Mouse (Mus musculus): Measurements from ENCODE around the gene Zfp606. TPM values are rescaled to one million over a fixed set of nuclear protein-coding genes. Genes with fewer than 3 reads are reported as not detected.

Gene Zfp606
- total RNA-seq (2022): 10 to 100 TPM; 12.3 to 15.9 (median 14.7) TPM

GRCm38 (mm10) chr7:12478158-12479008 lies at the start of gene Zfp606:
Zfp606 (plus strand) TSS chr7:12478293.
- DNase-seq (ENCODE audit: low spot score in 2 of 2): peak; percentile 71 to 88

GRCm38 (mm10) chr7:12479009-12479346 lies 885 bp downstream of the Zfp606 start:
- DNase-seq (ENCODE audit: low spot score in 2 of 2): no peak

- DNase-seq (ENCODE audit: low spot score in 2 of 2): no peak
Observed at GRCm38 (mm10) chr7:12479525-12479924, 1.4 kb downstream of the Zfp606 start.

- DNase-seq (ENCODE audit: low spot score in 2 of 2): no peak
Observed at GRCm38 (mm10) chr7:12483771-12484170, 5.7 kb downstream of the Zfp606 start.

GRCm38 (mm10) chr7:12485956-12486355 lies 7.9 kb downstream of the Zfp606 start:
- no peak for DNase-seq (ENCODE audit: low spot score in 2 of 2)

- DNase-seq (ENCODE audit: low spot score in 2 of 2): no peak
Observed at GRCm38 (mm10) chr7:12486691-12487090, 8.6 kb downstream of the Zfp606 start.

GRCm38 (mm10) chr7:12510913-12511312 lies 32.8 kb downstream of the Zfp606 start:
- DNase-seq (ENCODE audit: low spot score in 2 of 2): no peak

- no peak for DNase-seq (ENCODE audit: low spot score in 2 of 2)
Observed at GRCm38 (mm10) chr7:12512217-12512616, 34.1 kb downstream of the Zfp606 start, which contains the start of gene 2900092C05Rik. 2900092C05Rik (plus strand) TSS chr7:12512517.

Other genes starting within 250 kb of the Zfp606 start
- under 1 TPM in 1 of 4 experiments, not detected in 3; 0.04 TPM for gene Vmn1r81, start 210.0 kb upstream of the Zfp606 start, total RNA-seq (2022)
- gene Vmn1r82, start 177.9 kb upstream of the Zfp606 start, total RNA-seq (2022): not detected
- under 1 TPM in 1 of 4 experiments, not detected in 3; 0.13 TPM for gene Vmn1r83, start 148.8 kb upstream of the Zfp606 start, total RNA-seq (2022)
- not detected for gene Vmn1r84, start 109.0 kb upstream of the Zfp606 start, total RNA-seq (2022)
- 10 to 100 TPM in 2 of 4 experiments, 1 to 10 TPM in 2; 8.3 to 10.3 (median 9.9) TPM for gene Zfp551, start 55.5 kb upstream of the Zfp606 start, total RNA-seq (2022)
- not detected for gene 2900092C05Rik, start 34.2 kb downstream of the Zfp606 start, total RNA-seq (2022)
- under 1 TPM; 0.06 to 0.16 (median 0.08) TPM for gene Vmn2r53, start 130.5 kb downstream of the Zfp606 start, total RNA-seq (2022)
- not detected for gene Vmn2r54, start 162.0 kb downstream of the Zfp606 start, total RNA-seq (2022)
- not detected for gene Vmn2r55, start 206.7 kb downstream of the Zfp606 start, total RNA-seq (2022)

All from left cerebral cortex, adult 8-10 months (tissue).